Mouse (Mus musculus): ENCODE results near the gene Ccdc141.
A peak's percentile ranks its signal among the peaks of the same experiment; 100 is the strongest.

The Ccdc141 gene

GRCm38 (mm10) chr2:77133407-77133806, 37.0 kb downstream of the Ccdc141 start:
- DNase-seq (ENCODE audit: low spot score in 2 of 2): no peak

GRCm38 (mm10) chr2:77126939-77127338, 43.5 kb downstream of the Ccdc141 start:
- DNase-seq (ENCODE audit: low spot score in 2 of 2): no peak

GRCm38 (mm10) chr2:77118102-77118501, 52.3 kb downstream of the Ccdc141 start:
- no peak for DNase-seq (ENCODE audit: low spot score in 2 of 2)

GRCm38 (mm10) chr2:77114335-77114734, 56.1 kb downstream of the Ccdc141 start:
- DNase-seq (ENCODE audit: low spot score in 2 of 2): no peak

GRCm38 (mm10) chr2:77113867-77114266, 56.6 kb downstream of the Ccdc141 start:
- DNase-seq (ENCODE audit: low spot score in 2 of 2): no peak

GRCm38 (mm10) chr2:77113026-77113425, 57.4 kb downstream of the Ccdc141 start:
- no peak for DNase-seq (ENCODE audit: low spot score in 2 of 2)

- DNase-seq (ENCODE audit: low spot score in 2 of 2): no peak
Observed at GRCm38 (mm10) chr2:77111095-77111494, 59.3 kb downstream of the Ccdc141 start.

GRCm38 (mm10) chr2:77110365-77110764, 60.1 kb downstream of the Ccdc141 start:
- no peak for DNase-seq (ENCODE audit: low spot score in 2 of 2)

- DNase-seq (ENCODE audit: low spot score in 2 of 2): peak in 1 of 2 experiments; percentile 23
Observed at GRCm38 (mm10) chr2:77109506-77110123, 60.8 kb downstream of the Ccdc141 start.

- DNase-seq (ENCODE audit: low spot score in 2 of 2): no peak
Observed at GRCm38 (mm10) chr2:77108562-77108961, 61.9 kb downstream of the Ccdc141 start.

- no peak for DNase-seq (ENCODE audit: low spot score in 2 of 2)
Observed at GRCm38 (mm10) chr2:77106150-77106549, 64.3 kb downstream of the Ccdc141 start.

GRCm38 (mm10) chr2:77105006-77105715, 65.3 kb downstream of the Ccdc141 start:
- DNase-seq (ENCODE audit: low spot score in 2 of 2): no peak

GRCm38 (mm10) chr2:77102516-77102915, 67.9 kb downstream of the Ccdc141 start:
- no peak for DNase-seq (ENCODE audit: low spot score in 2 of 2)

- DNase-seq (ENCODE audit: low spot score in 2 of 2): no peak
Observed at GRCm38 (mm10) chr2:77099814-77100213, 70.6 kb downstream of the Ccdc141 start.

- no peak for DNase-seq (ENCODE audit: low spot score in 2 of 2)
Observed at GRCm38 (mm10) chr2:77098769-77099168, 71.7 kb downstream of the Ccdc141 start.

GRCm38 (mm10) chr2:77091749-77092148, 78.7 kb downstream of the Ccdc141 start:
- DNase-seq (ENCODE audit: low spot score in 2 of 2): no peak

- no peak for DNase-seq (ENCODE audit: low spot score in 2 of 2)
Observed at GRCm38 (mm10) chr2:77085313-77085712, 85.1 kb downstream of the Ccdc141 start.

- DNase-seq (ENCODE audit: low spot score in 2 of 2): no peak
Observed at GRCm38 (mm10) chr2:77084629-77085028, 85.8 kb downstream of the Ccdc141 start.

GRCm38 (mm10) chr2:77081156-77081555, 89.3 kb downstream of the Ccdc141 start:
- no peak for DNase-seq (ENCODE audit: low spot score in 2 of 2)

- no peak for DNase-seq (ENCODE audit: low spot score in 2 of 2)
Observed at GRCm38 (mm10) chr2:77080657-77081056, 89.8 kb downstream of the Ccdc141 start.

GRCm38 (mm10) chr2:77078746-77079145, 91.7 kb downstream of the Ccdc141 start:
- DNase-seq (ENCODE audit: low spot score in 2 of 2): no peak

- DNase-seq (ENCODE audit: low spot score in 2 of 2): no peak
Observed at GRCm38 (mm10) chr2:77074373-77074772, 96.1 kb downstream of the Ccdc141 start.

GRCm38 (mm10) chr2:77073930-77074329, 96.5 kb downstream of the Ccdc141 start:
- DNase-seq (ENCODE audit: low spot score in 2 of 2): no peak

All from spleen, postnatal 10 days (tissue).